Mouse (Mus musculus) thymus, adult 2 months (tissue): Measurements from ENCODE around the gene Relch.

Experiments used
- CTCF ChIP-seq: fragments of 200-500 bp; IDR thresholded peaks from 2 replicates; pipeline ENCODE4 v1.5.1; 2012; ENCODE audit warnings: mild to moderate bottlenecking, control low read depth, low read length, moderate library complexity, borderline replicate concordance; ENCODE audit not compliant: control insufficient read depth, poor library complexity, insufficient read depth; ENCODE audit errors: extremely low read depth
- POLR2A ChIP-seq: fragments of 200-500 bp; IDR thresholded peaks from 2 replicates; pipeline ENCODE4 v1.6.1; 2012; ENCODE audit warnings: mild to moderate bottlenecking, low read length, control low read depth, moderate library complexity; ENCODE audit not compliant: control insufficient read depth, poor library complexity, insufficient read depth; ENCODE audit errors: extremely low read depth

- TF ChIP-seq CTCF (no peak), POLR2A (no peak)
Observed at GRCm38 (mm10) chr1:105784257-105785016, 120.8 kb downstream of the Relch start.
